Mouse (Mus musculus): Measurements from ENCODE around the gene Gm10139. TPM values are rescaled to one million over a fixed set of nuclear protein-coding genes. Genes with fewer than 3 reads are reported as not detected.
"Not testable (repeated sequence)": the region's sequence is repeated elsewhere in the genome, so short reads cannot be mapped to it uniquely, and the experiment has no call there.

The Gm10139 gene
- not detected in 2 replicates for polyA plus RNA-seq (2015; fragmentation: Nextera tagmentation; extraction: Ambion mirVana)

- not testable (repeated sequence) for H3K27ac ChIP-seq (ENCODE audit: low read length); H3K4me3 ChIP-seq (ENCODE audit: low read depth, low read length); H3K36me3 ChIP-seq (ENCODE audit: control insufficient read depth, insufficient read depth, low read length); H3K9me3 ChIP-seq (replicated peaks; ENCODE audit: control insufficient read depth, low read length, poor library complexity, severe bottlenecking); ATAC-seq; H3K9ac ChIP-seq (ENCODE audit: low read depth, low read length); H3K4me2 ChIP-seq (ENCODE audit: low read length); H3K4me1 ChIP-seq (ENCODE audit: control insufficient read depth, insufficient read depth, low read length); H3K27me3 ChIP-seq (ENCODE audit: control insufficient read depth, insufficient read depth, low read depth, low read length)
- WGBS = no CpG with 5 or more reads among the region's 3 CpGs
Observed at GRCm38 (mm10) chr13:65512378-65512777, at the start of gene Gm10139. Gene Gm10139, plus strand, starts transcription at chr13:65512678.

GRCm38 (mm10) chr13:65557636-65558035, 45.2 kb downstream of the Gm10139 start:
- WGBS = 82% methylated on average over 4 of the region's 4 CpGs
- not testable (repeated sequence) for H3K9me3 ChIP-seq (replicated peaks; ENCODE audit: control insufficient read depth, low read length, poor library complexity, severe bottlenecking); H3K4me1 ChIP-seq (ENCODE audit: control insufficient read depth, insufficient read depth, low read length); H3K4me2 ChIP-seq (ENCODE audit: low read length); H3K27ac ChIP-seq (ENCODE audit: low read length); H3K9ac ChIP-seq (ENCODE audit: low read depth, low read length); H3K4me3 ChIP-seq (ENCODE audit: low read depth, low read length); H3K27me3 ChIP-seq (ENCODE audit: control insufficient read depth, insufficient read depth, low read depth, low read length); ATAC-seq; H3K36me3 ChIP-seq (ENCODE audit: control insufficient read depth, insufficient read depth, low read length)

Other genes with a start within 250 kb of the Gm10139 start
- 16.1 and 18.2 TPM in 2 replicates for gene Zfp369, start 233.9 kb upstream of the Gm10139 start, polyA plus RNA-seq (2015; fragmentation: Nextera tagmentation; extraction: Ambion mirVana)

Measured in midbrain, embryonic 16.5 days (tissue).